Mouse (Mus musculus) neural tube, embryonic 10.5 days (tissue): ENCODE data around the gene Lama2.

ENCODE experiments used
- DNase-seq: peaks from one replicate; pipeline ENCODE4 v3.0.0-alpha.2; 2017; ENCODE audit warnings: low spot score; ENCODE audit errors: extremely low spot score

Gene Lama2

DNA sequence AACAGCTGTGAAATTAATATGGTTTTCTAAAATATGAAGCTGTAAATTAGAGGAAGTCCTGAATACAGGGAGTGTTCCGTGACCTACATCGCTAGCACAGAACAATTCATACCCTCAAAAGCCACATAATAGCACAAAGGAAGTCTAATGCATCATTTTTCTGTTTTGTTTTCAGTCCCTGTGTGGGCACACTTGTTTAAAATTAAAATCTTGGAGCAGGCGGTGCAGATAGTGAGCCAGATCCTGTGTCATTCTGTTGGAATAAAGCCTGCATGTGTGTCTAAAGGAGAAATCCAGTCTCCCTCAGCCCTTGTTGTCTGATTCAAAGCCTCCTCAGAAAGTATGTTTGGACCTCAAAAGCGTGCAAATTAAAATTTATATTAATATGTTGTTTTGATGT lies 234.9 kb downstream of the Lama2 start:
- no peak for DNase-seq

DNA sequence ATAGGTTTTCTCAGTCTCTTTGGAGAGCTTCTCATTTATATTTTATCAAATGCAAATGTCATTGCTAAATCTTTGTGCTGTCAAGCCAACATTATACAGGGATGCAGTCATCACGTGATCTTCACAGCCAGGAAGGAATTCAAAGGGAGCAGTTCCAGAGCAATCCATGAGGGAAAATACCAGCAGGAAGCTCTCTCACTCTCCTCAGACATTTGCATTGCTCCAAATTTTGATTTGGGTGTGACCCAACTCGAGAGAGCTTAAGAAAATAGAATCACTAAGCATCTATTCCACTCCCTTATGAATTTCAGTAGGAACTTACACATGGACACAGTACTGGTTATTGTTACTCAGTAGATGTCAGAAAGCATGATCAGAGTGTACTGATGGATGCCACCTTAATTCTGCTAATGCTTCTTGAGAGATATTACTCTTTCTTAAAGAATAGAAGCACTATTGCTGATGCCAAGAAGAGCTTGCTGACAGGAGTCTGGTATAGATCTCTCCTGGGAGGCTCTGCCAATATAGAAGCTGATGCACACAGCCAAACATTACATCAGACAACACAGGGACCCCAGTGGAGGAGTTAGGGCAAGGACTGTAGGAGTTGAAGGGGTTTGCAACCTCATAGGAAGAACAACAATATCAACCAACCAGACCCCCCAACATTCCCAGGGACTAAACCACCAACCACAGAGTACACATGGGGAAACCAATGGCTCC lies 236.5 kb downstream of the Lama2 start:
- no peak for DNase-seq

DNA sequence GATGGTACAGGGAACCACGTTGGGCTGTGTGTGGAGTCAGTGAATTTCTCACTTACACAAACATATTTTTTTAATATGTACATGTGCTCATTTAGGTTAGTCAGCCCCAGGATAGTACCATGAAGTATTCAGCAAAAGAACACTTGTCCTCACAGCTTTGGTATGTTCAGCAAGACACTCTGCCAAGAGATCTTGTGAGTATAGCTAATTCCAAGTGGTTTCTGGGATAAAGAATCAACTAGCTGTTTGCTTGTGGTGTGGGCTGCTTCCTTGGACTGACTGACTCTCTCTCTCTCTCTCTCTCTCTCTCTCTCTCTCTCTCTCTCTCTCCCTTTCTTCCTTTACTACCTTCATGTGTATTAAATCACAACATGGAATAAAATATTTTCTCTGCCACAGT lies 241.3 kb downstream of the Lama2 start:
- no peak for DNase-seq

DNA sequence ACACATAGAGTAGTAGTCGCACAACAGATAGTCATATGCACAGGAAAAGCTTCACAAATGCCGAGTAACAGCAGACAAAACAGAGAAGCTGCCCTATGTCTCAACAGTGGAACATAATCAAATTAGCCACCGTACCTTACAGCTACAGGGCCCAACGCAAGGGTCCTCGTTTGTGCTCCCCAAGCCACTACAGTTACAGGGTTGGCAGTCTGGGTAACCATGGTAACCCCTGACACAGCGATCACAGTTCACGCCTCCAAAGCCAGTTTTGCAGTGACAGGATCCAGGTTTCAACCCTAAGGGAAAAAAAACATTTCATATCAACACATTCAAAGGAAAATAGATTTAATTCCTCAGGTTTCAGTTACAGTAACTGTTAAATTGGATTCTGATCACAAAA lies 275.3 kb downstream of the Lama2 start:
- peak; percentile 14 for DNase-seq

DNA sequence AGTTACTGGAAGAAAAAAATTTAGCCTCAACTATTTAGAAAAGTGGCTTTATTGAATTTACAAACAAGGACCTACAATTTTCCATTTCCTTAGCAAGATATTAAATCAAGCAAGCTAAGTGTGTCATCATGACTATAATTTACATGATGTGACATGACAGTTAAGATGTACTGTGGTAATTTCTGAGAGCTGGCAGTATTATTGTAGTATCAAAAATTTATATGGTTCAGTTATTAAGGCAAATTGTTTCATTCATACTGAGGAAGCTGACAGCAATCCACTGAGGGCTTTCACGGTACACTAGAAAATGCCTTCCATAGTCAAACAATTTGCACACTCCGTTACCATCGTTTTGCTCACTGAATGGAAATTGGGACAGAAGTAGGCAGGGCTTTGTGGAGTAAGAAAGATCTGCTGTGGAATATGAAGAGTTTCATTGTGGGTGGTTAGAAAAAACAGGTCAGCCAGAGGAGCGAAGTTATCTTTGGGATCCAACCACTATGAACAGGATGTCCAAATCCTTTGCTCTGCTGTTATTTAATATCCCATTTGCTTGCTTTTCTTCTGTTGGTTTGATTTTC lies 297.1 kb downstream of the Lama2 start:
- no peak for DNase-seq

DNA sequence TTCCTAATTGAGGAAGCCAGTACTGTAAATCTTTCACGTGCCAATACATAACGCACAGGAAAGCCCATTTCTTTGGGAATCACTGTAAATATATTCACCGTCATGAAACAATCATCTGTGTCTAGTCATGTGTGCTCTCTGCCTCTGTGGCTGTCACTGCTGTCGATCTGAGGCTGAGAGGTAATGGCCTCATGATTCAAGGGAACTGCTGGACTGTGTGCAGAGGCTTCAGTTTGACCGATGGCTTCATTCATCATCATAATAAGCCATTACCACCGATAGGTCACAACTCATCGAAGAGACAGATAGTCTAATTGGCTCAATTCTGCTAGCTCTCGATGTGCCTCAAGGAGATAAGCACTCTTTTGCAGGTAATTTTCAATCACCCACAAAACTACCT lies 312.1 kb downstream of the Lama2 start:
- DNase-seq: no peak

DNA sequence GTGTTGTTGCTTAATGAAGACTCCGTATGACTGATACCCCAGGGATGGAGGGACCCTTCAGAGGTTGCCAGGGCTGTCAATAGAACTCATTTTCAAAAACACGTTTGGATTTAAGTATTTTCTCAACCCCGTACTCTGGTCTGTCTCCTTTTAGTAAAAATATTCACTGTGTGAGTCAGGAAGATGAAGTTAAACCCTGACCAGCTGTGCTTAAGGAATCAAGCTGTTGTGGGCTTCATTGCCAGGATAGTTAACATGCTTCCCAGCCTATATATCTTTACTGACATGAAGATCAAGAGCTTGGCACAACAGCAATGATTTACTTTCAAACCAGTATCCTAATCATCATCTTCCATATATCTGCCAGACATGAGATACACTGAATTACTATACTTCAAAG lies 314.3 kb downstream of the Lama2 start:
- DNase-seq: no peak

DNA sequence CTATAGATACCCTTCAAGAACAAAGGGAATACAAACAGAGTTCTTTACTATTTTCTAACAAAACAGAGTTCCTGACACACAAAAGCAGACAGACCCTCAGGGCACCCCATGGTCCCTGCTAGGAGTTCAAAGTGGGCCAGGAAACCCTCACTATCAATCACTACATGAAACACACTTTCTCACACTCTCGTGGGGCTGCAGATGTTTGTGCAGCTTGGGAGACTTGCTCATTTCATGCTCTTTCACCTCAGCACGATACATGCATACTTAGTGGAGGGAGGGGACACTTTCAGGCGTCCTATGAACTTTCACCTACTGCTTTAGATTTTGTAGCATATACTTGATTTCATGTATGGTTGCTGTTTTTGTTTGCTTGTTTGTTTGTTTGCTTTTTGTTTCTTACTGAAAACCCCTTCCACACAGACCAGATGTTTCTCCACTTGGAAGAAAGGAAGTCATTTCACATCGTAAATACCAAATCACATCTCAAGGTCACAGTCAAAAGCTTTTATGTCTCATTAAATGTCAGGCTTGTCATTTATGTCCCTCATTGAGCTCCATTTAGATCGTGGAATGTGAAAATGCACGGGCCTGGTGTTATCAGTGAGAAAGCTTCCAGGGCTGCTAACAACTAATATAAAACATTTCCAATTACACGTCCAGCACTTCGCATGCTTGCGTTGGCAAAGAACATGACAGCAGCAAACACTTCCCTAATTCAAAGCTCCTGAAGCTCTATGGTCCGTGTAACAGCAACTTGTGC lies 334.3 kb downstream of the Lama2 start:
- DNase-seq: peak; percentile 37

DNA sequence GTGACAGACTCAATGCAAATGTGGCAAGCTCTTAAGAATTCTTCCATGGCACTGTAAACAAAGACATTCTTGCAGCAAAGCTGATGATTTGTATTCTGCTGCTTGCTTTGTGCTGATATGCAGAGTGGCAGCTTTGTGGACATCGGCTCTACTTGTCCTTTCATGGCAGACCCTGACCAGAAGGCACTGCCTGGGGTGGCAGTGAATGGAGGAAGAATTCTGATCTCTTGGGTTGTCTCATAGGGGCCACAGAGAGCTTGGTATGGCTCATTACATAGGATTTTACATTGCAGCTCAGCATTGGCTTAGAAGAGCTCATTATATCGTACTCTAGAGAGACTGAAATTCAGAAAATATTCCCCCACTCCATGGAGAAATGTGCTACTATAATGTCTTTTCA lies 352.1 kb downstream of the Lama2 start:
- no peak for DNase-seq

DNA sequence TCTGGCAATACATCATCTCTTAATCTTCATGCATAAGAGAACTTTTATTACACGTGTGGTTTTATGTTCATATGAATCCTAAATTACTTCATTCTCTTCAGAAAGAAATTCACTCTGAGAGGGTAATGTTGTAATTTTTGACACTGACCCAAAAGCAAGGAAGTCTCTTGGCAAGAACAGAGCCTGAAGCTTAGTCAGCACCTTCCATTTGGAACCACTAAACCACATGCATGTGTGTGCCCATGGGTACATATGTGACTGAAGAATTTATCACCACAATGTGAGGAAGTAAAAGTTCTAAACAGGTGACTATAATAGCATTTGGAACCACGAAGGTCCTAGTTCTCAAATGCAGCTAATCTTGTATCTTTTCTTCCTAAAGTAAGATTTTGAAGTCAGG lies 353.7 kb downstream of the Lama2 start:
- DNase-seq: no peak

DNA sequence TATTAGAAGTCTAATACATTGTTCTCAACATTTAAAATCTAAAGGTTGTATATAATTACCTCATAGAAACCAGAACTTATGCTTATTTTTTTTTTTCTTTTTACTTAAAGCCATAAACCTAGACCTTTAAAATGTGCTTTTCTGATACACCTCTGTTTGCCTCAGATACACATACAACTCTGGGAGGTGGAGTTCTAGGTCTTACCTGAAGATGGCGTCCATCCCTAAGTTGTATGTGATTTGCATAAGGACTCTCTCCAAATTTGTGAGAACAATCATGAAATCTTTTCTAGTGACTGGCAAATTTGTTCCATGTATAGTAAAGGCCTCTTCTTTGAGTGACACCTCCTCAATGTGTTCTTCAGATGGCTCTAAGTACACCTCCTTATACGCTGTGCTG lies 354.8 kb downstream of the Lama2 start:
- DNase-seq: no peak

DNA sequence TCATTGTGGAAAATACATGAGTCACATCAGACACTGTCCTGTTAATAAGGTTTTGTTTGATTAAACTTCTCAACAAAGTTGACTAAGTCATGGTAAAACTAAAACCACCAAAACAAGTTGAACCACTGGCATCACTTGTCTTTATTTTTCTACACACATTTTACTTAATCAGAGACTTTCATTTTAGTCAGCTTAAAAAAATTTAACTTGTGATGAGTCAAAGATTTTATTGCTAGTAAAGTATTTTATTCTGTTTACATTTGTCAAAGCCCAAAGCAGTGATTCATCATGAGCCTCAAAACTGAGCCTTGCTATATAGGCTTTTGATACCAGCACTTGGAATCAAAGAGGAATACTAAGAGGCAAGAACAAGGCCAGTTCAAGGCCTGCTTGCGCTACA lies 369.8 kb downstream of the Lama2 start:
- no peak for DNase-seq

DNA sequence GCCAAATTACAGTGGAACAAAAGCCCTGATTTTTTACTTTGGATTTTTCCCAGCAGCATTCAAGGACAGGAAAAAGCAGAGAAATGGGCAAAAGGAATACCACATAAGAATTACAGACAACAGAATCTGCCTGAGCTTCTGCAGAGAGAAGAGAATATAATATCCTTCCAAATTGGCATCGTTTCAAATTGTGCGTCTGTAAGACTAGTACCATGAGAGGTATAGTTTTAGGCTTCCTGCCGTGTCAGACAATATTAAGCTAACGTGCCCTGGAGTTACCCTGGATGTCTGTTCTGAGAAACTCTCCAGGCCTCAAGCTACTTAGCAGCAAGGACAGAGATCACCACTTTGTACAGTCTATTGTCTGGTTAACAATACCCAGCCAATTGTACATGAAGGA lies 384.8 kb downstream of the Lama2 start:
- DNase-seq: no peak

DNA sequence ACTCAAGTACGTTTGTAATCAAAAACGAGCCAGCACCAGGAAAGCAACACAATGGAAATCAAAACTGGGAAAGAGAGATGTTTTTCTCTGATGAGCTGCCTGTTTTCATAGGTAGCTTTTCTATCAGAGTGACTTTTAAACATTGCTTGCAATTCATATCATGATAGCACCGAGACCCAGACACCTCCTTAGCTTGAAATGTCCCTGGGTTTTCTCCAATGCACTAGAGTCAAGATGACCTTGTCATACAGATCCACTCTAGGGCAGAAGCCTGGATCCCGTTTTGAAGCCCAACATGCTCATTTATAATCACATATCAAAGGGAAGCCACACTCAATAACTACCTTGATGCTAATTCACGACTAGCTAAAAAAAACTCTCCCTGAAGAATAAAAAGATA lies 386.0 kb downstream of the Lama2 start:
- no peak for DNase-seq

DNA sequence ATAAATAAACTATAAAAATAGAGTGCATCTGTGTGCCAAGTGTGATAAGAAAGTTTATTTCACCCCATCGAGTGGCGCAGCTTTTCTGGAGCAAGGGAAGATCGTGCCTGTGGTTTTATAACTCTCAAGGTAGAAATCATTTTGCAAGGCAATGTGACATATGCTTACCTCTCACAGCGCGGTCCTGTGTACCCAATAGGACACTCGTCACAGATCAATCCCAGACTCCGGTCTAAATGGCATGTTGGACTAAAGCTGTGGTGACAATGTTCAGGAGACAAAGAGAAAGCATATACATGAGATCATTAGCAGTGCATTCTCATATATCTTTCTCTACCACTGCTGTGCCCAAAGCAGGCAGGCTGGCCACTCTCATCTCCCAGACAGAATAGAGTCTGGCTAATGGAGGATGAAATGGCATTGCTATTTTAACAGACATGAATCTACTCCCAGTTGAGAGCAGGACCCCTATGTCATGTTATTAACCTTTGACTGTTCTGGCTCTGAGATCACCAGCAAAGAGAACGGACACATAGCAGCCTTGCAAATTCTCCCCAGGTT lies 395.7 kb downstream of the Lama2 start:
- DNase-seq: no peak

DNA sequence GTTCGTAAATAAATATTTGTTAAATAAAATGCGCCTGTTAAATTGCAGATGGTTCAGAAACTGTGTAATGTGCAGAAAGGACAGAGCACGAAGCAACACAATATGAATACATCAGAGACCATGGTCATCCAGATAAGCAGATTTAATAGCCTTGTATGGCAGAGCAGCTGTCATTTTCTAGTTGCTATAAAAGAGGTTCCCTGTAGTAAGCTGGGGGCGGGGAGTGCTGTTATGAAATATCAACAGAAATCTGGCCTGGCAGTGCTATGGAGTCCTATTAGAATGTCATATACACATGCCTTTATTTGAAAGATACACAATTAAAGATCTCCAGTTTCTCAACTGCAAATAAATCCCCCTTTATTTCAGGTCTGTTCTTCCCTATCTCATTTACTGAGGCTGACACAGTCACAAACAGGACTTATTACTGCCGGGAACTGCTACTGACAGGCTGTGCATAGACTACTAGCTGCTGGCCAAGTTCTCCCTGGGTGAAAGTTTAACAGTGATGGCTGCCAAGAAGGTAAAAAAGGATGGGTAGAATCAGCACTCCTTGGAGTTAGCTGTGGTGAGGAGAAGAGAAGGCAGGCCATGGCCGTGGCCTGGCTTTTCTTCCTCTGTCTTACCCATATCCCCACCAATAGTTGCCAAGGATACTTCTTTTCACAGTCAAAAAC lies 396.8 kb downstream of the Lama2 start:
- DNase-seq: no peak

DNA sequence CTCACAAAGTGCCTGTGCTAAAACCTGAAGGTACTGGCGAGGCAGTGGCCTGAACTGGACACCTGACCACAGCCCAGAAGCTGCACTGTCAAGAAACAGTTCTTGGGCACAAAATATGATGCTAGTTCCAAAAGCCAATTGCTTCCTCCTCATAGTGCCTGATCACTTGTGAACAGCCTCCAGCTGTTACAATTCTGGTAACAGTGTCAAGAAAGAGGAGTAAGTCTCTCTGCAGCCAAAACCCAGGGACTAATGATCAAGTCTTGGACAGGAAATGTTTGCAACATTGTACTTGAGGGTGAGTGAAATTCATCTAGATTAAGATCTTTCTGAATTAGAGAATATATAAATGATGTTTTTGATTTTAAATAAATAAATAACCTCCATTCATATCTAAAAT lies 399.9 kb downstream of the Lama2 start:
- no peak for DNase-seq

DNA sequence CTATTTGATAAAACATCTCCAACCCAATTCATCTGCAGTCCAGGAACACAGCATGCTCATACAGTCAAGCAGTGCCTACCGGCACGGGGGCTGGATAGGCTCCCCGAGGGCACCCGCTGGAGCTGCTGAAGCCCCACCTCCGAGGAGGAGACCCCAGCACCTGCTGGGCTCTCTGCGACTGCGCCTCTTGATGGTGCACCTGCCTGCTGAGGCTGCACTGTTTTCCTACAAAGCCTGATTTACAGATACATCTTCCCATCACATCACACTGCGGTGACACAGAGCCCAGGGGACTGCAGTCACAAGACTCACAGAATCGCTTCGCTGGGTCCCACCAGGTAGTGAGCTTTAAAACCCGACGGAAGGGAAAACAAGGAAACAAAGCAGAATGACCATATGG lies 412.2 kb downstream of the Lama2 start:
- DNase-seq: no peak

DNA sequence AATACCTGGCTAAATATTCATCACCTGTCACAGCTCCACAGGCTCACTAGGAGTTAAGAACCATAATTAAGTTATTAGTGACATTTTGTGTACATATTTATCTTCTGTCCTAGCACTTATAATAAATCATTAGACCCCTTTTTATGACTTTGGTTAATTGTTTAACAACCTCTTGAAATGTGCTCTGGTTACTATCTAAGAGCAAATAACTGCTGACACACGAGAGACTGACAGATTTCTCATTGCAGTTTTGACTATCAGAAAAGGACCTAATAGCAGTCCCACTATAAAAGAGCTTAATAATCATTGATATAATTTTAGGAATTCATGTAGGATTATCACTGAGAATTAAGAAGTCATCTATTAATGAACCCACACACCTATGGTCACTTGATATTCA lies 421.1 kb downstream of the Lama2 start:
- DNase-seq: no peak

DNA sequence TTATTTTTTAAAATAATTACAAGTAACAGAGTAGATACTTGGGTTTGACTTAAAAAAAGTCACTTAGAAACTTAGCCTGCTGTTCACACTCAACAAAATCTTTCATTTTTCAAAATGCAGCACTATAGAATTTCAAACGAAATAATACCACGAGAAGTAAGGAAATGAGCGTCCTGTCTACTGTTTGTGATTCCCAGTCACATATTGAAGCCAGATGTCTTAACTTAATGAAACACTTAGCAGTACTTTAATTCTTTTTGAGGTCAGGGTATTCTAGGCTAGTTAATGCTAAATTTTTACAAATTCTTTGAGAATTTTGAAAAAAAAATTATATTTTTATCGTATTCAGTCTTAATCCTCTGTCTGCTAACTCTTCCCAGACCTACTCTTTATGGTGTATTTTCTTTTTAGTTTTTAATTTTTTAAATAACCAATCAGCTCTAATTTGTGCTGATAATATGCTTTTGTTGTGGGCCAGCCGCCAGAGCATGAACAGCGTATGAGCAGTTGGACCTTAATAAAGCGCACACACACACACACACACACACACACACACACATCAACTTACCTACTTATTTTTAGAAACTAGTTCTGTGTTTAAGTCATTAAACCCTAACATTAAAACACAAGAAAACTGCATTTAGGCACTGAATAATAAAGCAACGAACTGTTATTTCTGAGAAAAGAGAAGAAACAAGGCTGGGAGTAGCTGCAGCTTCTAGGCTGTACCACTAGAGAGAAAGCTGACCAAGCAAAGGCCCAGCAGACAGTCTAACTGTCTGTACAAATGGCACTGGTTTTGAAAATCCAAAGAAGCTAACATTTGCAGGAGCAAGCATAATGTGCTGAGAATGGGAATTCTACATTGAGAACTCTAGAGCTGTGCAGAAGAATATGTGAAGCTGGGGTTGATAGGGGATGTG lies 425.3 kb downstream of the Lama2 start:
- DNase-seq: no peak
